Mouse (Mus musculus): ENCODE results near the gene Nwd1.

Gene Nwd1

GRCm38 (mm10) chr8:72766777-72767176, 120.3 kb downstream of the Nwd1 start:
- DNase-seq: no peak
